Mouse (Mus musculus) heart, adult 2 months (tissue): ENCODE data around the gene Ccnd3.

ENCODE experiments used
- CTCF ChIP-seq: fragments of 200-600 bp; IDR thresholded peaks from 2 replicates; pipeline ENCODE4 v1.8.1; 2022; ENCODE audit warnings: antibody characterized with exemption, mild to moderate bottlenecking, moderate library complexity
- EP300 ChIP-seq: fragments of 200-500 bp; IDR thresholded peaks from 2 replicates; pipeline ENCODE4 v1.6.1; 2011; ENCODE audit warnings: low read depth, low read length, control low read depth; ENCODE audit not compliant: insufficient read depth
- POLR2A ChIP-seq: fragments of 200-500 bp; IDR thresholded peaks from 2 replicates; pipeline ENCODE4 v1.6.1; 2011; ENCODE audit warnings: mild to moderate bottlenecking, low read depth, low read length, control low read depth; ENCODE audit not compliant: insufficient read depth

GRCm38 (mm10) chr17:47506697-47507096 lies 1.8 kb downstream of the Ccnd3 start:
- TF ChIP-seq CTCF (no peak), POLR2A (no peak), EP300 (no peak)
